Mouse (Mus musculus) heart, adult 2 months (tissue): ENCODE measurements around the gene Vdac1.
A peak's percentile ranks its signal among the peaks of the same experiment; 100 is the strongest.

Experiments used
- CTCF ChIP-seq: fragments of 200-600 bp; IDR thresholded peaks from 2 replicates; pipeline ENCODE4 v1.8.1; 2022; ENCODE audit warnings: antibody characterized with exemption, mild to moderate bottlenecking, moderate library complexity
- EP300 ChIP-seq: fragments of 200-500 bp; IDR thresholded peaks from 2 replicates; pipeline ENCODE4 v1.6.1; 2011; ENCODE audit warnings: low read depth, low read length, control low read depth; ENCODE audit not compliant: insufficient read depth
- POLR2A ChIP-seq: fragments of 200-500 bp; IDR thresholded peaks from 2 replicates; pipeline ENCODE4 v1.6.1; 2011; ENCODE audit warnings: mild to moderate bottlenecking, low read depth, low read length, control low read depth; ENCODE audit not compliant: insufficient read depth

DNA sequence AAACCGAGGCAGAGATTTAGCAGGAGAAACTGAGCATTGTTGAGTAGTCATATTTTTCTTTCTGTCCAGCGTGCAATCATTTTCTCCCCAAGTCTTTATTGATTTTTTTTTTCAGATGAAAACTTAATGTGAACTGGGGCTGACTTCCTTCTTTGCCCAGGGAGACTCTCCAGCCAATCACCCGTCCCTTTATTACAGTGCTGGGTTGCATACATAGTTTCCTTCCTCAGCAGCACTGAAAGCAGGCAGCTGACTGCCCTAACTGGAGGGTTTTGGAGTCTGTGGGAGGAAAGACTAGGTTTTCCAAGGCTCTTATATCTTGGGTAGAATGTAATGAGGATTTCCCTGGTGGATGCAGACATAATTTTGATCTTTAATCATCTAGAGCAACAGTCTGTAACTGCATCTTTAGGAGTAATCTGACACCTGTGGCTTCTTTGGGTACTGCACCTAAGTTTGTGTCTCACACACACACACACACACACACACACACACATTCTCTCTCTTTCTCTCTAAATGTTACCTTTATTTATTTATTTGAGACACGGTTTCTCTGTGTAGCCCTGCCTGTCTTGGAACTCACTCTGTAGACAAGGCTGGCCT is 36.8 kb downstream of the Vdac1 start:
- peak; percentile 34 for TF ChIP-seq CTCF
- TF ChIP-seq POLR2A = no peak
- TF ChIP-seq EP300 = no peak
